Mouse (Mus musculus): ENCODE results near the gene Parvb. TPM values are rescaled to one million over a fixed set of nuclear protein-coding genes. Genes with fewer than 3 reads are reported as not detected.

The Parvb gene
- polyA plus RNA-seq, 1 experiment from 2014 or later, result 6.2 TPM

- Histone ChIP-seq H3K27me3 (no peaks in the 10 kb centered on the region; the same call in 1 of the 2 replicates), H3K4me2 (replicated peaks) (no peak overlapping the region), H3K27ac (no peak overlapping the region), H3K9ac (replicated peaks) (no peak overlapping the region), H3K9me3 (no peaks in the 10 kb centered on the region), H3K36me3 (no peaks in the 10 kb centered on the region), H3K4me3 (replicated peaks) (no peak overlapping the region), H3K4me1 (replicated peaks) (peaks cover 10% of the 10 kb centered on the region)
- ATAC-seq, result no peak
- 85% methylated on average over 8 of the region's 8 CpGs for WGBS
Observed at GRCm38 (mm10) chr15:84321544-84322174, 89.8 kb downstream of the Parvb start.

- no peak within 1 kb of the TSS for H3K9ac ChIP-seq (replicated peaks)
- no peak for ATAC-seq
- H3K4me2 ChIP-seq (replicated peaks), result no peak within 1 kb of the TSS
- H3K4me1 ChIP-seq (replicated peaks), result peaks cover 10% of the 10 kb centered on the region
- 85% methylated on average over 10 of the region's 10 CpGs for WGBS
- H3K27me3 ChIP-seq, result no peaks in the 10 kb centered on the region; the same call in 1 of the 2 replicates
- H3K9me3 ChIP-seq, result no peaks in the 10 kb centered on the region
- H3K36me3 ChIP-seq, result no peaks in the 10 kb centered on the region
- H3K27ac ChIP-seq, result no peak within 1 kb of the TSS
- H3K4me3 ChIP-seq (replicated peaks), result no peak within 1 kb of the TSS
Observed at GRCm38 (mm10) chr15:84323966-84324869, 92.4 kb downstream of the Parvb start, which contains the start of gene Parvg. Parvg (plus strand) TSS chr15:84324026.

- Histone ChIP-seq H3K9ac (replicated peaks) (no peak overlapping the region), H3K9me3 (no peaks in the 10 kb centered on the region)
Observed at GRCm38 (mm10) chr15:84324870-84325553, 93.2 kb downstream of the Parvb start.

GRCm38 (mm10) chr15:84325736-84326135 lies 93.9 kb downstream of the Parvb start:
- WGBS, result 41% methylated on average over 12 of the region's 12 CpGs

More at GRCm38 (mm10) chr15:84324870-84325553, 93.2 kb downstream of the Parvb start:
- H3K27ac ChIP-seq, result no peak overlapping the region
- no peaks in the 10 kb centered on the region for H3K36me3 ChIP-seq
- H3K4me3 ChIP-seq (replicated peaks), result no peak overlapping the region
- H3K4me1 ChIP-seq (replicated peaks), result peaks cover 10% of the 10 kb centered on the region
- ATAC-seq, result no peak
- no peaks in the 10 kb centered on the region; the same call in 1 of the 2 replicates for H3K27me3 ChIP-seq
- 78% methylated on average over 8 of the region's 8 CpGs for WGBS
- no peak overlapping the region for H3K4me2 ChIP-seq (replicated peaks)

GRCm38 (mm10) chr15:84328870-84329269 lies 97.0 kb downstream of the Parvb start:
- no peak for ATAC-seq
- no peak overlapping the region for H3K4me2 ChIP-seq (replicated peaks)
- WGBS, result 88% methylated on average over 10 of the region's 10 CpGs
- no peaks in the 10 kb centered on the region for H3K36me3 ChIP-seq
- H3K9ac ChIP-seq (replicated peaks), result no peak overlapping the region
- no peaks in the 10 kb centered on the region; the same call in 1 of the 2 replicates for H3K27me3 ChIP-seq
- H3K4me1 ChIP-seq (replicated peaks), result peaks cover 11% of the 10 kb centered on the region; the same call in 1 of the 2 replicates
- H3K9me3 ChIP-seq, result no peaks in the 10 kb centered on the region
- no peak overlapping the region for H3K27ac ChIP-seq
- no peak overlapping the region for H3K4me3 ChIP-seq (replicated peaks)

More at GRCm38 (mm10) chr15:84325736-84326135, 93.9 kb downstream of the Parvb start:
- H3K36me3 ChIP-seq, result no peaks in the 10 kb centered on the region
- no peaks in the 10 kb centered on the region for H3K9me3 ChIP-seq
- 0 out of 2 replicates have a peak, but pooled peaks have one; percentile 27 for ATAC-seq
- no peak overlapping the region for H3K9ac ChIP-seq (replicated peaks)
- no peak overlapping the region for H3K4me3 ChIP-seq (replicated peaks)
- no peaks in the 10 kb centered on the region; the same call in 1 of the 2 replicates for H3K27me3 ChIP-seq
- no peak overlapping the region for H3K4me2 ChIP-seq (replicated peaks)
- H3K27ac ChIP-seq, result no peak overlapping the region
- peaks cover 10% of the 10 kb centered on the region for H3K4me1 ChIP-seq (replicated peaks)

GRCm38 (mm10) chr15:84329940-84330339 lies 98.1 kb downstream of the Parvb start:
- 81% methylated on average over 8 of the region's 8 CpGs for WGBS
- H3K9me3 ChIP-seq, result no peaks in the 10 kb centered on the region
- H3K4me3 ChIP-seq (replicated peaks), result no peak overlapping the region
- peaks cover 14% of the 10 kb centered on the region; the same call in 1 of the 2 replicates for H3K4me1 ChIP-seq (replicated peaks)
- ATAC-seq, result no peak
- no peak overlapping the region for H3K4me2 ChIP-seq (replicated peaks)
- no peaks in the 10 kb centered on the region; the same call in 1 of the 2 replicates for H3K27me3 ChIP-seq
- no peaks in the 10 kb centered on the region for H3K36me3 ChIP-seq
- H3K9ac ChIP-seq (replicated peaks), result no peak overlapping the region
- no peak overlapping the region for H3K27ac ChIP-seq

- ATAC-seq, result no peak
- WGBS, result 90% methylated on average over 4 of the region's 4 CpGs
Observed at GRCm38 (mm10) chr15:84331066-84331612, 99.3 kb downstream of the Parvb start.

GRCm38 (mm10) chr15:84336281-84336817 lies 104.5 kb downstream of the Parvb start:
- Histone ChIP-seq H3K4me3 (replicated peaks) (no peak overlapping the region), H3K4me1 (replicated peaks) (peaks cover 16% of the 10 kb centered on the region; the same call in 1 of the 2 replicates), H3K36me3 (no peaks in the 10 kb centered on the region), H3K27me3 (no peaks in the 10 kb centered on the region), H3K9me3 (no peaks in the 10 kb centered on the region), H3K27ac (no peak overlapping the region), H3K4me2 (replicated peaks) (no peak overlapping the region), H3K9ac (replicated peaks) (no peak overlapping the region)
- WGBS, result 75% methylated on average over 12 of the region's 12 CpGs
- ATAC-seq, result no peak

More at GRCm38 (mm10) chr15:84331066-84331612, 99.3 kb downstream of the Parvb start:
- no peaks in the 10 kb centered on the region for H3K9me3 ChIP-seq
- H3K27me3 ChIP-seq, result no peaks in the 10 kb centered on the region
- peaks cover 12% of the 10 kb centered on the region; the same call in 1 of the 2 replicates for H3K4me1 ChIP-seq (replicated peaks)
- H3K27ac ChIP-seq, result no peak overlapping the region
- no peak overlapping the region for H3K4me3 ChIP-seq (replicated peaks)
- H3K9ac ChIP-seq (replicated peaks), result no peak overlapping the region
- no peaks in the 10 kb centered on the region for H3K36me3 ChIP-seq
- no peak overlapping the region for H3K4me2 ChIP-seq (replicated peaks)

GRCm38 (mm10) chr15:84337599-84337998 lies 105.8 kb downstream of the Parvb start:
- no peak for ATAC-seq
- Histone ChIP-seq H3K4me1 (replicated peaks) (peaks cover 10% of the 10 kb centered on the region; the same call in 1 of the 2 replicates), H3K36me3 (no peaks in the 10 kb centered on the region), H3K9me3 (no peaks in the 10 kb centered on the region), H3K9ac (replicated peaks) (no peak overlapping the region), H3K27ac (no peak overlapping the region), H3K27me3 (no peaks in the 10 kb centered on the region), H3K4me2 (replicated peaks) (no peak overlapping the region), H3K4me3 (replicated peaks) (no peak overlapping the region)
- 66% methylated on average over 5 of the region's 5 CpGs for WGBS

- no peaks in the 10 kb centered on the region for H3K36me3 ChIP-seq
- no peaks in the 10 kb centered on the region for H3K9me3 ChIP-seq
- H3K4me2 ChIP-seq (replicated peaks), result no peak overlapping the region
- 52% methylated on average over 2 of the region's 2 CpGs for WGBS
- no peak for ATAC-seq
- no peak overlapping the region for H3K27ac ChIP-seq
- H3K27me3 ChIP-seq, result no peaks in the 10 kb centered on the region
- H3K4me1 ChIP-seq (replicated peaks), result peaks cover 25% of the 10 kb centered on the region
- H3K9ac ChIP-seq (replicated peaks), result no peak overlapping the region
- no peak overlapping the region for H3K4me3 ChIP-seq (replicated peaks)
Observed at GRCm38 (mm10) chr15:84340926-84341325, 109.1 kb downstream of the Parvb start.

- Histone ChIP-seq H3K27me3 (no peaks in the 10 kb centered on the region), H3K36me3 (no peaks in the 10 kb centered on the region), H3K27ac (no peak overlapping the region), H3K4me2 (replicated peaks) (no peak overlapping the region), H3K9me3 (no peaks in the 10 kb centered on the region), H3K9ac (replicated peaks) (no peak overlapping the region), H3K4me1 (replicated peaks) (peaks cover 39% of the 10 kb centered on the region), H3K4me3 (replicated peaks) (no peak overlapping the region)
- no peak for ATAC-seq
- 97% methylated on average over 4 of the region's 4 CpGs for WGBS
Observed at GRCm38 (mm10) chr15:84348769-84349168, 116.9 kb downstream of the Parvb start.
